Mouse (Mus musculus) T-helper 1 cell (primary cell): Measurements from ENCODE around the gene Irx4.

Experiments
- in situ Hi-C: fragments of 300-600 bp; cut with MboI, MseI; formaldehyde crosslinking; loops from one replicate; pipeline ENCODE4 v1.15.1; 2025; ENCODE audit warnings: high pct_unique_total_duplicates

Irx4 gene

DNA sequence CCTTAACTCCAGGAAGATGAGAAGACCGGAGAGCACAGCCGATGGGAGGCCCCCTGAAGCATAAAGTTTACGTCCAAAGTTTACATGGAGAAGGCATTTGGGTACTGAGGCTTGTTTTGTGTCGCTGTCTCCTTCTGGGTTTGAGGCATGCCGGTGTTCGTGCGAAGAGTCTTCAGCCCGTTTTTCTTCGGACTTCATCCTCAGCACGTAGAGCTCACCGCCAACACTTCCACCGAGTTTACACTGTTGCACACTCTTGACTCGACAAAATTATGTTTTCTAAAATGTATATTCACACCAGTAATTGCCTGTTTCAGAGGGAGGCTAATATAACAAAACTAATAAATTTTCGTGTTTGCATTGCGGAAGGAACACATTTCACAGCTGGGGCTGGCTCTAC lies 9.0 kb downstream of the Irx4 start:
- in situ Hi-C loops = loop anchor here (25.0 kb wide), 1 partner anchor 1307 kb away; the partner anchor contains the start of gene Irx1

DNA sequence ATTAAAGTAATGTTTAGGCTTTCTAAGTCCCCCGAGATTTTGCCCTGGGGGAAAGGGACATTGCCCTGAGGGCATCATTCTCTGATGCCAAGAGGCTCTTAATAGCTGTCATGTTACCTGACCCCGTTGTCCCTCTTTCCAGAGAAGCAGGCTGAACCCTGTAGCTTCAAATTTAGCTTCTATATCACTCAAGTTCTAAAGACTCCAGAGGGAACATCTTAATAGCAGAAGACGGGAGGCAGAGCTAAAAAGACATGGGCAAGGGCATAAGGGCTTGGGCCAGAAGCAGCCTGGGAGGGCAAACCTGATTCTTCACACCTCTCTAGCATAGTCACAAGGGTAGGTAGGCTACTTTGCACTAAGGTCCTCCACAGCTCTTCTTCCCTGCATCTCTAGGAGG lies 9.6 kb downstream of the Irx4 start:
- in situ Hi-C loops = loop anchor here (25.0 kb wide), 1 partner anchor 1308 kb away; the partner anchor contains the start of gene Irx1

DNA sequence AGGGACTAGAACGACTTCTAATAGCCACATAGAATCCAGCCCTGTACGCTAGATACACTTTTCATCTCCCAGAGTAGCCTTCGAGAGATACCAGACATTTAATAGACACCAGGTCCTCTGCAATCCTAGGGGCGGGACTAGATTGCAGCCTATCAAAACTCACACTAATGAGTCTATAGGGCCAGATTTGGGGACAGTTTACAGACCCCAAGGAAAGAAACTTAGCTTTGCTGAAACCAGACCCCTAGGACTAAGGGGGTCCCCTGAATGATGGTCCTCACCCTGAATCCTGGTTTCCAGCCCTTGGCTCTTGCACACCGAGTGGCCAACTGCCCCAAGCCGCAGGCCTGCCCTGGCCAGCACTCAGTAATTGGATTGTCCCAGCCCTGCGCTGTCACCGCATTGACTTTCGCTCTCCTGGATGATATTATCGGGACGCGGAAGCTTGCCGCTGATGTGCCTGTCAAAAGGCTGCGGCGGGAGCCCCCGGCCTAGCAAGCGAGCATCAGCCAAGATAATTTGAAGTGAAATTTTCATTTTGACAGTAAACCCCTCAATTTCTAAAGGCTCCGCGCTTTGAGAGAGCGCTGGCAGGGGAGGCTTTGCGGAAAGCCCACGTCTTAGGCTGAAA lies 10.3 kb downstream of the Irx4 start:
- in situ Hi-C loops = loop anchor here (25.0 kb wide), 1 partner anchor 1308 kb away; the partner anchor contains the start of gene Irx1

DNA sequence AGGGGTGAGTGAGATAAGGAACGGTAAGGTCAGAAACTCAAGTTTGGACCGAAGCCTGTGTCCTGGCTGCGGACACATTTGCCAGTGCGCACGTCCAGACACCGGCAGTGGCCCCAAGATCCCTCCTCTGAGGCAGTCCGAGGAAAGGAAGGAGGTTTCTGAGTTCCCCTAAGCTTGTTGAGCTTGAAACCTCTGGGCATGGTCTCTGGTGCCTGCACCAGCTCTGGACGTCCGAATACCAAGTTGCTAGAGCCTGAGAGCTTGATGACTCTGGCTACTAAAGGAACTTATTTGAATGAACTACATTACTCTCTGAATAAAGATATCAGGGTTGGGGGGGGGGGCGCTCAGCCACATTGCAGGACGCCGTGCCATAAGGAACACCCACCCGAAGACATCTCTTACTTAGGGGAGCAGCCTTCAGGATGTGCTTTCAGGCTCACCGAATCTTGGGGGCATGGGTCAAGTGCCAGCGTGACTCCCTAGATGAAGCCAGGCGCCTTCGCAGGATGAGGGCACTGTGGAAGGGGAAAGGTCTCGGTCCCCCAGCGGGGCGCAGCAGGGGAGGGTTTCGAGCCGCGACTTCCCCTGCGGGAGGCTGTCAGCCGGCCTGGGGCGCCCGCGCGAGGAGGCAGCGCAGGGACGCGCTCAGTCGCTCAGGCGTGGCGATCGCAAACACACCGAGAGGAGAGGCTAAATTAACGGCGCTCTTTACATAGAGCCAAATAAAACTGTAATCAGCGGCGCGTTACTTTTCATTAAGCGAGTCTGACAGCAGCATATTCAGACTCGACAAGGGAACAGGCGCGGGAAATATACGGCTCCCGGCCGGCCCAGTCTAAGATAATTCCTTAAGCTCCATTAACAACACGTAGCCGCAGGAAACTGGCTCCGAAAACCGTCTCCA lies 11.3 kb downstream of the Irx4 start:
- in situ Hi-C loops = loop anchor here (25.0 kb wide), 1 partner anchor 1309 kb away; the partner anchor contains the start of gene Irx1

DNA sequence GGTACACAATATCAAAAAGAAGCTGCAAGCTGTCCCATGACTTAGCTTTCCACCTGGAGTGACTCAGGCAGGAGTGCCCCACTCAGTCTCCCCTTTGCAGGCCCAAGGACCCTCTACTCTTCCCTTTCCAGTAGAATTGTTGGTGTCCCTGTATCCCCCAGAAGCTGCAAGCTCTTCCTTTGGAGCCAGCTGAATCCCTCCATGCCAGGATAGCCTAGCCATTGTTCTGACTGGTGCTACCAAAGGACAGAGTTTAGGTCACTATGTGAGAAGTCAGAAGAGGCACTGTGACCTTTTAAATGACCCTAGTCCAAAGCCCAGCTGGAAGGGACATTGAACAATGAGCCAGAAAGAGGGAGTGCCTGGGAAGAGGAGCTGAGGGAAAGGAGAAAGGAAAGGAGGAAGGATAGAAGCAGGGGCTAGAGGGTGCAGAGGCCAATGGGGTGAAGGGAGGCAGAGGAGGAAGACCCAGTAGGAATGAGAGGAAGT lies 12.6 kb downstream of the Irx4 start:
- in situ Hi-C loops = loop anchor here (25.0 kb wide), 1 partner anchor 1311 kb away; the partner anchor contains the start of gene Irx1

DNA sequence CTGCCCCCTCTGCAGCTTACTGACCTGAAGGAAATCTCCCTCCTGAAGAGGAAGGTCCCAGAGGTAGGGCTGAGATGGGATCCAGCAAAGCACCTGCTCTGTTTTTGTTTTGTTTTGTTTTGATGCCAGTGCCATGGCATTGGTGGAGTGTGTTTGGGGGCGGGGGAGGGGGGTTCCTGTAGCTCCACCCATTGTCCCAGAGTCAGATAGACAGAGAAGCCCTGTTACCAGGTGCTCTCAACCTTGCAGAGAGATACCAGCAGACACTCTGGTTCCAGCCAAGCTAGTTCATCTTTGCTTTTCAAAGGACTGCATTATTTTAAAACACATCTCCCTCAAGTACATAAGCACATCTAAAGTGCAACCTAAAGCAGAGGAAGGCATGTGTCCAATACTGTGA lies 13.3 kb downstream of the Irx4 start:
- in situ Hi-C loops = loop anchor here (25.0 kb wide), 1 partner anchor 1311 kb away; the partner anchor contains the start of gene Irx1

DNA sequence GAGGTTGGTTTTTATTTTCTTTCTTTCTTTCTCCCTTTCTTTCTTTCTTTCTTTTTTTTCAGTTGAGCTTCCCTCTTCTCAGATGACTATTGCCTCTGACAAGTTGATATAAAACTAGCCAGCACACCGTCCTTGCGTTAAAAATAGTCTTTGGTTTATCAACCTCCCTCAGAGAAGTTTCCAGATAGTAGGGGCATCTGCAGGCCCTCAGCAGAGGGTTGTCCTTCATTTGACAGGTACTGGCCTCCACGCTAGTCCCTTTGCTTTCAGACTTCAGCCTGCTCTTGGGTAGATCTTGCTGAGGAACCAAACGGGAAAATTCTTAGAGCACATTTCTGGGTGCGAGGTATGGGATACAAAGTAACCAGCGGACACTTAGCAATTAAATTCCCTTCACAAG lies 17.1 kb downstream of the Irx4 start:
- in situ Hi-C loops = no loop called here

DNA sequence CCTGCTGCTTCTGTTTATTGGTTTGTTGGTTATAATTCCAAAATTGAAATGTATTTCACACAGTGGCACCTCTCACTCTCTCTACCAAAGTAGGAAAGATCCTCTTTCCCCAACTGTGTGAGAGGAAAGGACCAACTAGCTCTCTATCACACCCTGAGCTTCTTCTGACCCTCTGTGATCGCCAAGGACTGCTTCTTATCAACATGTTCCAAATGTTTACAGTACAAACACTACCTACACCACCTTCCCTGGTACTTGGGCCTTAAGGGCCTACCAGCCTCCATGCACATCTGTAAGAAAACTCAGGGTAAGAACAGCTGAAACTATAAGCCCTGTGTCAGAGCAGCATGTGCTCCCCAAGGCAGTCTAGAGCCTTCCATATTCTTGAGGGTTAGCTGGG lies 17.5 kb downstream of the Irx4 start:
- in situ Hi-C loops = no loop called here

DNA sequence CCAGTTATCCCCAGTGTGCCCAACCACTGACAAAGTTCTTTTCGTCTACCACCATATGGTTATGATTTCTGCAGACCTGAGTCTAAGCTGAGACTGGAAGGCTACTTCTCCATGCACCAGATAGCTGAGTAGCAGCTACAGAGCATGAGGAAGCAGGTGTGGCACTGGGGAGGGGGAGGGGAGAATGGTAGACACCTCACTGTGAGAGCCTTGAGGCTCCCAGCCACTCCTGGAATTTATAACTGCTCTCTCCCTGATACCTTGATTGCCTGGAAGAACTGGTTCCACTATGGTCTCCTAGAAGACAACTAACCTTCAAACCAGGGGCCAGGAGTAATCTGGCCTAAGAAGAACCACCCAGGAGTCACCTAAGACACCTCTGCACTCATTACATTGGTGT lies 18.9 kb downstream of the Irx4 start:
- in situ Hi-C loops = no loop called here

DNA sequence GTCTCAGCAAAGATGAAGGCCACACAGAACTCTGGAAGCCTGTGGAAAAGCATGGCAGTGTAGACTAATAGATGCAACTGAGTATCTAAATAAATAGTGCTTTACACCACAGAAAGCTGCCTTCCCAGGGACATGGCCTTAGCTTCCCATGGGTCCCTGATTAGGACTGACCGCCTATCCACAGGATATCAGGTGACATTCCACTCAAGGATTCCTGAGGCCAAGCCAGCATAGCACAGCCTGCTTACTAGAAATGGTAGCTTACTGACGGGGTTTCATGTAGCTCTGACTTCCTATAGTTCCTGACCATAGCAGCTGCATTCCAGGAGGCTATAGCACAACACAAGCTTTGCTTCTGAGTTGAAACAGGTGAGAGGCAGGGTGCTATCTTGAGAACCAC lies 22.1 kb downstream of the Irx4 start:
- in situ Hi-C loops = no loop called here

DNA sequence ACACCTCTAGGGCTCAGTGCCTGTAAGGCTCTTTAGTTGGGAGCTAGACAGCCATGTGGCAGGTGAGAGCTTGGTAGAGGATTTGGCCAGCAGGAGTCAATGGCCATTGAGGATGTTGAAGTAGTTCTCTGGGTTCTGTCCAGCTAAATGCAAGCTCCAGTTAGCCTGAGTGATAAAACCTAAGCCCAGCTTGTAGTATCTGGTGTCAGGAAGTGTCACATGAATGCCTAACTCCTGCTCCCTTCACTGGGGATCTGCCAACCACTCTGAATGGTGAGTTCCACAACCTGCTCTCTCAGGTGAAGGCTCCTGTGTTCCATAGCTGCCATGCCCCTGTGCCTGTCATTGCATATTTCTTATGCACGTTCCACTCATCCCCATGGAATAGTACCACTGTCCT lies 23.3 kb downstream of the Irx4 start:
- in situ Hi-C loops = no loop called here

DNA sequence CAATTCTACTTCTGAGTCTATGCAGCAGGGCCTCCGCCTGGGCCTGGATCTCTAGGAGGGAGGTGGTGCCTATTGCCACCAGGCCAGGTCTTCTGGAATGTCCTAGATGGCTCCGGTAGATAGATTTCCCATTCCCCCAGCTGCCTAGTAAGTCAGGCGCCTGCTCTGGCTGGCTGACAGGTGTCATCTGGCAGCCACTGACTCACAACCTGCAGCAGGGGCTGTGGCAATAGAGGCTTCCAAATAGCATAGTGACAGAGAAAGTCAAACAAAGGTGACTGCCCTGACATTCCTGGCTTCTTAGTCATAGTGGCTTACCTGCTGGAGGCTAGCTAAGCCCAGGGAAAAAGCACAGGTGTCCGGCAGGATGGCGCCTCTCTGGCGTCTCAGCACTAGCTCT lies 29.9 kb downstream of the Irx4 start:
- in situ Hi-C loops = no loop called here

DNA sequence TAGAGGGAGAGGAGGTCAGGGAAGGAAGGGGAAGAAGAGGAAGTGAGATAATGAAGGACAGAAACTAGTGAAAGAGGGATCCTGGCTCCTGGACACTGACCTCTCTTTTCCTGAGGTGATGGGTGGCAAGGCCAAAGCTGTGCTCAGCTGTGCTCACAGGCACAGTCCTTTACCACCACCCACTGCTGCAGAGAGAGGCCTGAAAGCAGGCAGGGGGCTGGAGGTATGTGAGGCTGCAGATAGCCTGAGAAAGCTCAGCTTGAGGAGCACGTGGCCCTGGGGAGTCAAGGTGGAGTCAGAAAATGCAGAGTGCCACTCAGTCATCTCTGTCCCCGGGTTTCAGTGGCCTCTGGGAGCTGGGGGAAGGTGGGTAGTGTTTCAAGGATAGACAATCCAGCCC lies 30.8 kb downstream of the Irx4 start:
- in situ Hi-C loops = no loop called here

DNA sequence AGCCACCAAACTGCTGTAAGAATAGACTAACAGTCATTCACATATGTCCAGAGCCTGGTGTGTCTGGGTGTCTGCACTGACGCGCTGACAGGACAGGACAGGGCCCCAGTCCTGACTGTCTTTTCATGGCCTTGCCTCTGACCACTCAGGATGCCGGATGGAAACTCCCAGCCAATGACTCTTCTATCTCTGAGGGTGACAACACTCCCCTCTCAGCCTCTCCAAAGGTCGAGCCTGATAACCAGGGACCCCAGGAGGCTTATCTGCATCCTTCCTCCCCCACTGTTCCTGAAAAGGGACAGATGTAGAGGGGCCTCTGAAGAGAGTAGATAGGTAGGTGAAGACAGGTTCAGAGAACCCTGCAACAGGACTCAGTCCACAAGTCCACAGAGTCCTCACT lies 38.4 kb downstream of the Irx4 start:
- in situ Hi-C loops = no loop called here

DNA sequence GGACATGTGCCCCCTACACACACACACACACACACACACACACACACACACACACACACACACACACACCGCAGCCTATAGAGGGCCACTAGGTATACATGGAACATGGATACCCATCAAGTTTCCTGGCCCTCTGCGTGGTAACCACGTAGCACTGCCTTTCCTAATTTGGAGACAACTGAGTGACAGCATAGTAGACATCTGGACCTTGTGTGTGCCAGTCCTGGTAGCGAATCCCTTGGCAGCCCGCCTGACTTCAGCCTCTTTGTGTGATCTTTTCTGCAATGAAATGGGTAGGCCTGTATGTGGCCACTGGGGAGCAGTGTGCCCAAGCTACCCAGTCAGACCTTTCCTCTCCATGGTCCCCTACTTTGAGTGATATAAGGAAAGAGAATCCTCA lies 39.0 kb downstream of the Irx4 start:
- in situ Hi-C loops = no loop called here

DNA sequence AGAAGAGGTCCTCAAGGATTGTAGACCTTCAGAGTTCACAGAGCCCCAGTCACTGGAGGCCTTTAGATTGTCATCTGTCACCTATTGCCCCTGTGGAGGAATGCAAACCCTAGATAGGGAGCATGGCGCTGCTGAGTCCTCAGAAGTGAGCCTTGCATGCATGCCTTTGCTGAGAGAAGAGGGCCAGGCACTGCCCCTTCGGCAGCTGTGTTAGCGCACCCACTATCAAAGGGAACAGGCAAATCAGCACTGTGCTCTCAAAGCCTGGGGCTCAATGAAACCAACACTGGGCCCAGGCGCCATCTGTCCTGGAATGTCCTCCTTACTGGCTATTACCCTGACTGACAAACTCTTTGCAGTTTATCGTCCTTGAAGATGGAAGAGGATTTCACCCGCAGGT lies 44.5 kb downstream of the Irx4 start:
- in situ Hi-C loops = no loop called here

DNA sequence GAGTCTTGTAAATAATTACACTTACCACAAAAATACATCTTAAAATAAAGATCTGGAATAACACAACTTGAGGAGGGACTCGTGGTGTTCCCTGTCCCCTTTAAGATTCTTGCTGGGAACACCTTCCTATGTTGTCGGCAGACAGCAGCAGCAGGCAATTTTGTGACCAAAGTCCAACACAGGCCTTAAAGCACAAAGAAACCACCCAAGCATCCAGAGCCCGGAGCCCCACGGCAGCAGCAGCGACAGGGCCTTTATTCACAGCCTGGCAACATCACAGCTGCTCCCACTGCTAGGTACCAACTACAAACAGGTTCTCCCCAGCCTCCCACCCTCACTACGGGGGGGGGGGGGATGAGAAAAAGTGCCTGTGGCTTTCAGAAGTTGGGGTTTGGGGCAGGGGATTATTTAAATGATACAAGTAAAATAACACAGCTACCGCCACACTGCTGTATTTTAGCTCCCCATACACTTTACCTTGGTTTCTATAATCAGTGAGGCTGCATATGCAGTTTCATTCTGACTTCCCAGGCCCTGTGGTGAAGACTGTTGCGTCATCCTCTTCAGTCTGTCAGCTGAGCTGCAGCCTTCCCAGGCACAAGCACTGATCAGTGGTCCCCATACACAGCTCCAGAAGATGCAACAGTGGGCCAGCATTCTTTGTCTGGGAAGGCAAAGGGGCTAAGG lies 45.3 kb downstream of the Irx4 start:
- in situ Hi-C loops = no loop called here

DNA sequence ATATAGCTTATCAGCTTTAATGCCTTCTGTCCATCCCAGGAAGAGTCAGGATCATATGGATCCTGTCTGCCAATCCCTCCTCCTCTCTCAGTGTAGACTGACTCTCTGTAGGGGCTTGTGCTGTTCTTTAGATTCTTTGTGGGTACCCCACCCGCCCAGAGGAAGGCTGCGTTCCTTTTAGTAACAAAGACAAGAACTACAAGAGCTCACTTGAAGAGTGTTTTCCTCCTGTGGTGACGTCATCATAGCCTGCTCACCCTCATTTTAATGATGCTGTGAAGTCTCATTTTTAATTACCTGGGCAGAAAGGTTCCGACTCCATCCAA lies 45.8 kb downstream of the Irx4 start:
- in situ Hi-C loops = no loop called here

DNA sequence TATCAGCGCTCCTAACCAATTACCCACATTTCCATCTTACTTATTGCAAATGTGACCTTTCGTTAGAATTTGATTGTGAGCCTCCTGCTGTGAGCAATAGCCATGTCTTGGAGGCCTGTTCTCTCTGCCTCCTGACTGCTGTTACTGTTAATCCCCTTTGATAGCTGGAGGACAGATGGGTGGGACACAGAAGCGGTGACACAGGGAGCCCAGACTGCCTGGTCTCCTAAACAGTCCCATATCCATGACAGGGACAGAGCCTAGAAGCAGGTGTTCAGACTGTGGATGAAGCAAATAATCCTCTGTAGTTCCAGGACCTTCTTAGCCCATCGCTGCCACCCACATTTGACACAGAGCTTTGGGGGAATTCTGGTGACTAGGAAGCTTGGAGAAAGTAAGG lies 46.2 kb downstream of the Irx4 start:
- in situ Hi-C loops = no loop called here

DNA sequence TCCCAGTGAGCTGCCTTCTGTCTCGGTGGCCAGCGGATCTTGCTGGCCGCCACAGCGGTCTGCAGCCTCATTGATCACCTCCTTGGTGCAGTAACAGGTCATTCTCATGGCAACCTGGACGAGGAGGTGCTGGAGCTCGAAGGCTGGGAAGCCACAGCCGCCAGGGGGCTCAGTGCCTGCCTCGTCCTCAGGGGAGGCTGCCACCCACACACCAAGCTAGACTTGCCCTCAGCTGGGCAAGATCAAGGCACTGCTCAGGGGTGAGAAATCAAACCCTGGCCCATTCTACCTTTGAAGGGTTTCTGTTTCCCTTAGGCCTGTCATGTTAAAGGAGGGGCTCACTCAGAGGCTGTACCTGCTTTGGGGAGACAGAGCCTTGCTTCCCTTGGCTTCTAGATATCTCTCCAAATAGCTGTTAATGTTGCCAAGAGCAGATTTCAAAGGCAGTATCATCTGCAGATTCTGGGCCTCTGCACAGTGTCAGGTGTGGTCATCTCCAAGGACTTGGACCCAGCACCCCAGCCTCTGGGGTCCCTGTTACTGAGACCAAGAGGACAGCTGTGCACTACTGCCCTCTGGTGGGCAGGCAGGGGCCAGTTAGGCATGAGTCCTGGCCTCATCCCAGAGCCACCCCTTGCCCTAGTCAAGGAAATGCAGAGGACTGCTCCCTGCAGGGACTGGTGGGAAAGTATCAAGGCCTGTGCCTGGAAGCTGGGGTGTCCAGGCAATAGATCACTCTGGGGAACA lies 50.1 kb downstream of the Irx4 start:
- in situ Hi-C loops = no loop called here
